Mouse (Mus musculus): ENCODE measurements at regions not wholly inside any gene's neighbourhood (a gene's known extent, or its start where the extent isn't known, plus 50 kb on each side); places are given as distances from the start of the nearest gene placed in this dataset.

DNA sequence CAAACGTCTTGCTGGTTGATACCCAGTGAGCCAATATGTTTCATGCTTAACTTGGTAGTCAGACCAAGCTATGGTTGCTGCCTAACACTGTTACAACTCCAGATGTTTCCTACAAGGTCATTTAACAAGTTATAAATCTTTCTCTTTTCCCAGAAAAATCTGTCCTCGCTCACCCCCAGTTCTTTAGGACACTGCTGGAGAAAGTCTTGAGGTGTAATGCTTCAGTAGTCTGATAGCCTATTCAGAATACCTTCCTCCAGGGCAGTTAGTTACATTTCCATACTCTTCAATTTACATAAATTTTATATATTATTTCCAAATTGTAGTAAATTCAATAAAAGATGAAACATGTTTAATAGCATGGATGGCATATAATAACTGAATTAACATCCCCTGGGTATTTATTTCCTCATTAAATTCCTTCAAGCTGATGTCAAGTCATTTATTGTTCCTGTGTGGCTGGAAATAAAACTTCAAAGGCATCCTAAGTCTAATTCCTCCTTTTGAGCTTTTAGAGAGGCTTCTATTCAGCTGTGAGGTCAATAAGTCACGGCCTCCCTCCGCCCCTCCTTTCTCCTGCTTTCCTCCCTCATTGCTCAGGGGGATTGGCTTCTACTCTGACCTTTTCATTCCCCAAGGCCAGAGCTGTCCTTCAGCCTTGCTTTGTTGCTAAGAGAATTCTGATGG, 738.4 kb upstream of the Chrm3 start:
- TF ChIP-seq POLR2A (IDR thresholded peaks at IDR 0.05; ENCODE audit: insufficient read depth, low read length) (no peak), CTCF (IDR thresholded peaks at IDR 0.05; ENCODE audit: low read depth, low read length) (no peak), EP300 (IDR thresholded peaks at IDR 0.05; ENCODE audit: insufficient read depth, low read depth, low read length) (peak; percentile 90)

Measured in ES-Bruce4 (cell line).